Mouse (Mus musculus): ENCODE measurements around the gene Prdx1.
"Not testable (repeated sequence)": the region's sequence is repeated elsewhere in the genome, so short reads cannot be mapped to it uniquely, and the experiment has no call there.

Gene Prdx1

GRCm38 (mm10) chr4:116677808-116678207, 7.5 kb upstream of the Prdx1 start:
- no peak for DNase-seq (ENCODE audit: extremely low spot score, low spot score)

- no peak for DNase-seq (ENCODE audit: extremely low spot score, low spot score)
These were observed 6.2 kb upstream of the Prdx1 start for GRCm38 (mm10) chr4:116679141-116679540.

- not testable (repeated sequence) for DNase-seq (ENCODE audit: extremely low spot score, low spot score)
These were observed 4.8 kb upstream of the Prdx1 start for GRCm38 (mm10) chr4:116680521-116680920.

- DNase-seq (ENCODE audit: extremely low spot score, low spot score): no peak
These were observed 1.4 kb upstream of the Prdx1 start for GRCm38 (mm10) chr4:116683957-116684356.

GRCm38 (mm10) chr4:116684665-116685064, 679 bp upstream of the Prdx1 start:
- no peak for DNase-seq (ENCODE audit: extremely low spot score, low spot score)

- DNase-seq (ENCODE audit: extremely low spot score, low spot score): no peak
These were observed 1.7 kb downstream of the Prdx1 start for GRCm38 (mm10) chr4:116687041-116687440.

GRCm38 (mm10) chr4:116689309-116689876, 4.0 kb downstream of the Prdx1 start:
- no peak for DNase-seq (ENCODE audit: extremely low spot score, low spot score)

GRCm38 (mm10) chr4:116692146-116692545, 6.8 kb downstream of the Prdx1 start:
- DNase-seq (ENCODE audit: extremely low spot score, low spot score): no peak

- DNase-seq (ENCODE audit: extremely low spot score, low spot score): no peak
These were observed 8.4 kb downstream of the Prdx1 start for GRCm38 (mm10) chr4:116693785-116694184.

GRCm38 (mm10) chr4:116698693-116699342, 13.5 kb downstream of the Prdx1 start:
- no peak for DNase-seq (ENCODE audit: extremely low spot score, low spot score)

- no peak for DNase-seq (ENCODE audit: extremely low spot score, low spot score)
These were observed 15.6 kb downstream of the Prdx1 start for GRCm38 (mm10) chr4:116700964-116701363.

- peak; percentile 81 for DNase-seq (ENCODE audit: extremely low spot score, low spot score)
These were observed 18.5 kb downstream of the Prdx1 start for GRCm38 (mm10) chr4:116703804-116704203.

GRCm38 (mm10) chr4:116707666-116708065, 22.3 kb downstream of the Prdx1 start:
- no peak for DNase-seq (ENCODE audit: extremely low spot score, low spot score)

GRCm38 (mm10) chr4:116708201-116708764, 22.9 kb downstream of the Prdx1 start, which contains the start of the genes Mmachc and Ccdc163:
TSS of gene Mmachc (minus strand) at chr4:116708406.
TSS of gene Ccdc163 (plus strand) at chr4:116708509.
- DNase-seq (ENCODE audit: extremely low spot score, low spot score): peak; percentile 87

GRCm38 (mm10) chr4:116708791-116709390, 23.5 kb downstream of the Prdx1 start:
- no peak for DNase-seq (ENCODE audit: extremely low spot score, low spot score)

- DNase-seq (ENCODE audit: extremely low spot score, low spot score): no peak
These were observed 24.8 kb downstream of the Prdx1 start for GRCm38 (mm10) chr4:116710154-116710553.

GRCm38 (mm10) chr4:116712536-116712935, 27.2 kb downstream of the Prdx1 start:
- no peak for DNase-seq (ENCODE audit: extremely low spot score, low spot score)

GRCm38 (mm10) chr4:116719396-116719795, 34.1 kb downstream of the Prdx1 start:
- peak; percentile 59 for DNase-seq (ENCODE audit: extremely low spot score, low spot score)

GRCm38 (mm10) chr4:116720343-116721097, 35.2 kb downstream of the Prdx1 start, which contains the start of gene Tesk2:
TSS of gene Tesk2 (plus strand) at chr4:116720948.
- DNase-seq (ENCODE audit: extremely low spot score, low spot score): peak; percentile 91

GRCm38 (mm10) chr4:116721098-116721628, 35.8 kb downstream of the Prdx1 start:
- no peak for DNase-seq (ENCODE audit: extremely low spot score, low spot score)

GRCm38 (mm10) chr4:116722230-116722629, 36.9 kb downstream of the Prdx1 start:
- no peak for DNase-seq (ENCODE audit: extremely low spot score, low spot score)

Data from neural tube, embryonic 10.5 days (tissue).